Comparison of ENCODE assay signal across 8 mouse cellular contexts in genomic region chr7:75913952-75914351, GRCm38 (mm10).
DNase-seq lines count a peak whose midpoint lies in the region; ATAC-seq and TF ChIP-seq lines count a peak whose summit lies in the region.

No protein-coding gene starts in this region.

- no peak overlapping the region for H3K27ac ChIP-seq in hindbrain, embryonic 16.5 days (ENCODE audit: low read depth, low read length)
- H3K27ac ChIP-seq in left cerebral cortex, adult 2 months = no peak overlapping the region

- TF ChIP-seq CTCF in left cerebral cortex, adult 2 months (IDR thresholded peaks at IDR 0.05) = peak; percentile 84

- peak; percentile 58 for DNase-seq in WW6 (ENCODE audit: low read depth, low spot score)
- DNase-seq in cerebellum, postnatal 36 days = peak; percentile 66 to 68
- peak; percentile 74 for DNase-seq in gastrocnemius, adult 18-20 months (ENCODE audit: low spot score)
- peak; percentile 73 to 83 for DNase-seq in left cerebral cortex, adult 2 months (ENCODE audit: extremely low spot score in 1 of 2, low spot score in 2 of 2)
- peak; percentile 68 for DNase-seq in right cerebral cortex, adult 18-20 months
- peak; percentile 62 for DNase-seq in urinary bladder, adult 2 months (ENCODE audit: low spot score)

- no peak overlapping the region for H3K4me3 ChIP-seq in hindbrain, embryonic 16.5 days (ENCODE audit: low read length)
- no peak overlapping the region for H3K4me3 ChIP-seq in left cerebral cortex, adult 2 months
- peak overlapping the region; percentile 59 for H3K4me3 ChIP-seq in megakaryocyte, embryonic 14.5 days (replicated peaks)

- intact Hi-C loops in left cerebral cortex, adult 2 months (cut with DNase I) = loop anchor here (5.0 kb wide), 3 partner anchors 438 to 1028 kb away; no protein-coding TSS in a partner anchor

- ATAC-seq in hindbrain, embryonic 16.5 days = peak; percentile 77

- 4% methylated on average over 7 of the region's 7 CpGs for WGBS in hindbrain, embryonic 16.5 days

- H3K4me1 ChIP-seq in hindbrain, embryonic 16.5 days (ENCODE audit: control insufficient read depth, insufficient read depth, low read depth, low read length) = no peaks in the 10 kb centered on the region; the same call in none of the 2 replicates
- H3K4me1 ChIP-seq in megakaryocyte, embryonic 14.5 days = peaks cover 39% of the 10 kb centered on the region

- no peaks in the 10 kb centered on the region for H3K27me3 ChIP-seq in hindbrain, embryonic 16.5 days (replicated peaks; ENCODE audit: control insufficient read depth, insufficient read depth, low read length)
- no peaks in the 10 kb centered on the region for H3K27me3 ChIP-seq in megakaryocyte, embryonic 14.5 days (replicated peaks)

- no peaks in the 10 kb centered on the region for H3K36me3 ChIP-seq in hindbrain, embryonic 16.5 days (ENCODE audit: control insufficient read depth, insufficient read depth, low read length)
- no peaks in the 10 kb centered on the region for H3K36me3 ChIP-seq in megakaryocyte, embryonic 14.5 days (replicated peaks; ENCODE audit: low read length)

- no peak overlapping the region; the same call in 1 of the 2 replicates for H3K9ac ChIP-seq in hindbrain, embryonic 16.5 days (ENCODE audit: low read depth, low read length)

- H3K4me2 ChIP-seq in hindbrain, embryonic 16.5 days (ENCODE audit: low read length) = peak overlapping the region; percentile 23; the same call in 1 of the 2 replicates

- H3K9me3 ChIP-seq in hindbrain, embryonic 16.5 days (ENCODE audit: control insufficient read depth, low read length) = no peaks in the 10 kb centered on the region
- H3K9me3 ChIP-seq in megakaryocyte, embryonic 14.5 days = no peaks in the 10 kb centered on the region
